Mouse (Mus musculus) midbrain, embryonic 13.5 days (tissue): ENCODE measurements around the gene Nrsn2. TPM values are rescaled to one million over a fixed set of nuclear protein-coding genes. Genes with fewer than 3 reads are reported as not detected.

Experiments used
- ATAC-seq: fragments of 200-750 bp; cut with Nextera tagmentation; 2 replicates; pipeline ENCODE4 v1.8.0; 2017; ENCODE audit warnings: mild to moderate bottlenecking, moderate TSS enrichment, moderate library complexity
- H3K27ac ChIP-seq: fragments of 300-500 bp; sonication (generic); 2 replicates; pipeline ENCODE4 v1.5.1; 2015; ENCODE audit warnings: inconsistent platforms, mild to moderate bottlenecking, moderate library complexity
- H3K27me3 ChIP-seq: fragments of 300-500 bp; sonication (generic); 2 replicates; pipeline ENCODE4 v1.6.1; 2015; ENCODE audit warnings: mild to moderate bottlenecking, inconsistent platforms
- H3K36me3 ChIP-seq: fragments of 300-500 bp; sonication (generic); 2 replicates; pipeline ENCODE4 v1.6.1; 2015; ENCODE audit warnings: mild to moderate bottlenecking, inconsistent platforms
- H3K4me1 ChIP-seq: fragments of 300-500 bp; sonication (generic); replicated peaks from 2 replicates; pipeline ENCODE4 v1.6.1; 2015; ENCODE audit warnings: inconsistent platforms
- H3K4me2 ChIP-seq: fragments of 300-500 bp; sonication (generic); replicated peaks from 2 replicates; pipeline ENCODE4 v1.6.1; 2015; ENCODE audit warnings: moderate library complexity, mild to moderate bottlenecking, inconsistent platforms
- H3K4me3 ChIP-seq: fragments of 300-500 bp; sonication (generic); replicated peaks from 2 replicates; pipeline ENCODE4 v1.5.1; 2015; ENCODE audit warnings: mild to moderate bottlenecking, inconsistent platforms
- H3K9ac ChIP-seq: fragments of 300-500 bp; sonication (generic); replicated peaks from 2 replicates; pipeline ENCODE4 v1.6.1; 2015; ENCODE audit warnings: mild to moderate bottlenecking, inconsistent platforms
- H3K9me3 ChIP-seq: fragments of 300-500 bp; sonication (generic); 2 replicates; pipeline ENCODE4 v1.6.1; 2016; ENCODE audit warnings: mild to moderate bottlenecking, inconsistent platforms
- WGBS: fragments of 180-500 bp; shearing (Covaris S2); methylation state at CpG from one replicate; pipeline ENCODE4 v1.1.7; 2015; 5-methylcytosine and 5-hydroxymethylcytosine counted together
- polyA plus RNA-seq: library from polyadenylated mRNA; unstranded; fragments of >200 nt; fragmentation: Nextera tagmentation; extraction: Ambion mirVana; gene quantifications from 2 replicates; pipeline ENCODE4 v1.2.1, GENCODE M21; 2015

Nrsn2 gene
- 26.8 and 28.5 TPM in 2 replicates for polyA plus RNA-seq

GRCm38 (mm10) chr2:152376345-152376741 lies at the start of gene Nrsn2:
TSS of gene Nrsn2 (minus strand) at chr2:152376638.
- 1% methylated on average over 16 of the region's 16 CpGs for WGBS
- H3K4me3 ChIP-seq: peak within 1 kb of the TSS; percentile 35
- H3K27me3 ChIP-seq: no peaks in the 10 kb centered on the region; the same call in 1 of the 2 replicates
- no peaks in the 10 kb centered on the region for H3K9me3 ChIP-seq
- peak within 1 kb of the TSS; percentile 56 for H3K4me2 ChIP-seq
- H3K27ac ChIP-seq: peak within 1 kb of the TSS; percentile 94
- ATAC-seq: peak; percentile 85
- H3K4me1 ChIP-seq: peaks cover 31% of the 10 kb centered on the region
- peak within 1 kb of the TSS; percentile 55 for H3K9ac ChIP-seq
- H3K36me3 ChIP-seq: no peaks in the 10 kb centered on the region

- peaks cover 35% of the 10 kb centered on the region for H3K4me1 ChIP-seq
- no peak overlapping the region for H3K4me3 ChIP-seq
- no peak overlapping the region; the same call in 1 of the 2 replicates for H3K9ac ChIP-seq
- 96% methylated on average over 3 of the region's 3 CpGs for WGBS
- H3K27ac ChIP-seq: no peak overlapping the region
- no peaks in the 10 kb centered on the region for H3K27me3 ChIP-seq
- ATAC-seq: no peak
- H3K4me2 ChIP-seq: peak overlapping the region; percentile 97; the same call in 1 of the 2 replicates
- peaks cover 4% of the 10 kb centered on the region; the same call in 1 of the 2 replicates for H3K9me3 ChIP-seq
- H3K36me3 ChIP-seq: no peaks in the 10 kb centered on the region
These were observed 39.3 kb upstream of the Nrsn2 start for GRCm38 (mm10) chr2:152415786-152416185.

GRCm38 (mm10) chr2:152415287-152415686 lies 38.8 kb upstream of the Nrsn2 start, which contains the start of gene 6820408C15Rik:
TSS of gene 6820408C15Rik (plus strand) at chr2:152415587.
- H3K36me3 ChIP-seq: no peaks in the 10 kb centered on the region
- peak within 1 kb of the TSS; percentile 95 for H3K9ac ChIP-seq
- no peaks in the 10 kb centered on the region for H3K27me3 ChIP-seq
- H3K9me3 ChIP-seq: peaks cover 4% of the 10 kb centered on the region; the same call in 1 of the 2 replicates
- H3K27ac ChIP-seq: peak within 1 kb of the TSS; percentile 96
- H3K4me2 ChIP-seq: peak within 1 kb of the TSS; percentile 97
- H3K4me1 ChIP-seq: peaks cover 40% of the 10 kb centered on the region
- 0 out of 2 replicates have a peak, but pooled peaks have one; percentile 1 for ATAC-seq
- peak within 1 kb of the TSS; percentile 76 for H3K4me3 ChIP-seq
- WGBS: 32% methylated on average over 4 of the region's 4 CpGs

- Histone ChIP-seq H3K9ac (peak within 1 kb of the TSS; percentile 95), H3K4me1 (peaks cover 46% of the 10 kb centered on the region), H3K27me3 (no peaks in the 10 kb centered on the region), H3K4me3 (peak within 1 kb of the TSS; percentile 76), H3K4me2 (peak within 1 kb of the TSS; percentile 97), H3K36me3 (no peaks in the 10 kb centered on the region), H3K9me3 (peaks cover 4% of the 10 kb centered on the region; the same call in 1 of the 2 replicates), H3K27ac (peak within 1 kb of the TSS; percentile 96)
- WGBS: under 1% methylated on average over 65 of the region's 65 CpGs
- ATAC-seq: peak; percentile 80
These were observed 38.2 kb upstream of the Nrsn2 start, which contains the start of gene Zcchc3 for GRCm38 (mm10) chr2:152414591-152415165. TSS of gene Zcchc3 (minus strand) at chr2:152415027.

- WGBS: under 1% methylated on average over 86 of the region's 86 CpGs
- Histone ChIP-seq H3K36me3 (no peaks in the 10 kb centered on the region), H3K4me1 (peaks cover 46% of the 10 kb centered on the region), H3K9ac (peak overlapping the region; percentile 95), H3K27me3 (no peaks in the 10 kb centered on the region), H3K4me3 (peak overlapping the region; percentile 76), H3K27ac (peak overlapping the region; percentile 96), H3K9me3 (peaks cover 4% of the 10 kb centered on the region; the same call in 1 of the 2 replicates), H3K4me2 (peak overlapping the region; percentile 97)
- peak; percentile 28 for ATAC-seq
These were observed 37.5 kb upstream of the Nrsn2 start for GRCm38 (mm10) chr2:152413765-152414584.

GRCm38 (mm10) chr2:152413158-152413764 lies 36.8 kb upstream of the Nrsn2 start:
- Histone ChIP-seq H3K4me2 (peak overlapping the region; percentile 97), H3K4me1 (peaks cover 46% of the 10 kb centered on the region), H3K27me3 (no peaks in the 10 kb centered on the region), H3K4me3 (peak overlapping the region; percentile 76), H3K9me3 (peaks cover 4% of the 10 kb centered on the region; the same call in 1 of the 2 replicates), H3K36me3 (no peaks in the 10 kb centered on the region), H3K9ac (peak overlapping the region; percentile 95), H3K27ac (peak overlapping the region; percentile 97)
- under 1% methylated on average over 21 of the region's 21 CpGs for WGBS
- ATAC-seq: no peak

GRCm38 (mm10) chr2:152412526-152413157 lies 36.2 kb upstream of the Nrsn2 start:
- H3K4me3 ChIP-seq: peak overlapping the region; percentile 76
- peaks cover 4% of the 10 kb centered on the region; the same call in 1 of the 2 replicates for H3K9me3 ChIP-seq
- H3K27me3 ChIP-seq: no peaks in the 10 kb centered on the region
- peak overlapping the region; percentile 97 for H3K4me2 ChIP-seq
- peak overlapping the region; percentile 95 for H3K9ac ChIP-seq
- H3K27ac ChIP-seq: peak overlapping the region; percentile 97
- no peaks in the 10 kb centered on the region for H3K36me3 ChIP-seq
- ATAC-seq: no peak
- 2% methylated on average over 15 of the region's 15 CpGs for WGBS
- peaks cover 46% of the 10 kb centered on the region for H3K4me1 ChIP-seq

- WGBS: 5% methylated on average over 7 of the region's 7 CpGs
- peaks cover 4% of the 10 kb centered on the region; the same call in 1 of the 2 replicates for H3K9me3 ChIP-seq
- peak overlapping the region; percentile 97 for H3K27ac ChIP-seq
- no peaks in the 10 kb centered on the region for H3K36me3 ChIP-seq
- no peaks in the 10 kb centered on the region for H3K27me3 ChIP-seq
- peak; percentile 1; the same call in 1 of the 2 replicates for ATAC-seq
- H3K4me2 ChIP-seq: peak overlapping the region; percentile 97
- peak overlapping the region; percentile 95 for H3K9ac ChIP-seq
- peak overlapping the region; percentile 76 for H3K4me3 ChIP-seq
- peaks cover 50% of the 10 kb centered on the region for H3K4me1 ChIP-seq
These were observed 35.0 kb upstream of the Nrsn2 start for GRCm38 (mm10) chr2:152411471-152411870.

GRCm38 (mm10) chr2:152410971-152411371 lies 34.5 kb upstream of the Nrsn2 start:
- Histone ChIP-seq H3K36me3 (no peaks in the 10 kb centered on the region), H3K4me2 (peak overlapping the region; percentile 97), H3K27me3 (no peaks in the 10 kb centered on the region), H3K9me3 (peaks cover under 1% of the 10 kb centered on the region; the same call in 1 of the 2 replicates), H3K4me1 (peaks cover 53% of the 10 kb centered on the region), H3K27ac (peak overlapping the region; percentile 97), H3K4me3 (peak overlapping the region; percentile 76), H3K9ac (peak overlapping the region; percentile 95)
- peak; percentile 71 for ATAC-seq
- WGBS: under 1% methylated on average over 14 of the region's 15 CpGs

GRCm38 (mm10) chr2:152409781-152410180 lies 33.3 kb upstream of the Nrsn2 start:
- no peaks in the 10 kb centered on the region for H3K36me3 ChIP-seq
- H3K4me3 ChIP-seq: no peak overlapping the region
- no peak for ATAC-seq
- no peaks in the 10 kb centered on the region for H3K27me3 ChIP-seq
- 82% methylated on average over 6 of the region's 6 CpGs for WGBS
- peaks cover 57% of the 10 kb centered on the region for H3K4me1 ChIP-seq
- no peak overlapping the region for H3K4me2 ChIP-seq
- H3K9ac ChIP-seq: no peak overlapping the region
- peak overlapping the region; percentile 97 for H3K27ac ChIP-seq
- H3K9me3 ChIP-seq: no peaks in the 10 kb centered on the region

- peak overlapping the region; percentile 57 for H3K4me2 ChIP-seq
- H3K4me3 ChIP-seq: peak overlapping the region; percentile 33
- no peaks in the 10 kb centered on the region for H3K27me3 ChIP-seq
- no peaks in the 10 kb centered on the region for H3K9me3 ChIP-seq
- peak; percentile 97 for ATAC-seq
- H3K36me3 ChIP-seq: no peaks in the 10 kb centered on the region
- peaks cover 32% of the 10 kb centered on the region for H3K4me1 ChIP-seq
- under 1% methylated on average over 19 of the region's 19 CpGs for WGBS
- peak overlapping the region; percentile 49; the same call in 1 of the 2 replicates for H3K9ac ChIP-seq
- peak overlapping the region; percentile 81 for H3K27ac ChIP-seq
These were observed 29.7 kb upstream of the Nrsn2 start for GRCm38 (mm10) chr2:152406126-152406525.
